Mouse (Mus musculus) thymus, adult 2 months (tissue): Measurements from ENCODE around the gene Lamp1.

ENCODE experiments used
- CTCF ChIP-seq: fragments of 200-500 bp; IDR thresholded peaks from 2 replicates; pipeline ENCODE4 v1.5.1; 2012; ENCODE audit warnings: mild to moderate bottlenecking, control low read depth, low read length, moderate library complexity, borderline replicate concordance; ENCODE audit not compliant: control insufficient read depth, poor library complexity, insufficient read depth; ENCODE audit errors: extremely low read depth
- POLR2A ChIP-seq: fragments of 200-500 bp; IDR thresholded peaks from 2 replicates; pipeline ENCODE4 v1.6.1; 2012; ENCODE audit warnings: mild to moderate bottlenecking, low read length, control low read depth, moderate library complexity; ENCODE audit not compliant: control insufficient read depth, poor library complexity, insufficient read depth; ENCODE audit errors: extremely low read depth

DNA sequence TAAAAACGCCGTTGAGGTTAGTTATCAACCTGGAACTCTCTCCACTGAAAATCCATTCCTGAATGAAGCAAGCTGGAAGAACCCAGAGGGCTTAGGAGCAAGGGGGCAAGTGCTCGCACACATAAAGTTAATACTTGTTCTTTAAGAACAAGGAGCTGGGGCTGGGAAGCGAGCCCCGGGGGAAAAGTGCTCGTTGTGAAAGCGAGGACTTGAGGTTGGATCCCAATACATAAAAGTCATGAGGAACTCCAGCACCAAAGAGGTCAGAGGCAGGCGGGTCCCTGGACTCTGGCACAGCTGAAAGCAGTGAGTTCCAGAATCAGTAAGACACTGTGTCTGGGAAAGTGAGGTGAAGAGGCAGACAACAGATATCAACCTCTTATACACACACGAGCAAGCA, 4.9 kb upstream of the Lamp1 start:
- TF ChIP-seq CTCF, result no peak
- no peak for TF ChIP-seq POLR2A
